Mouse (Mus musculus) embryonic facial prominence, embryonic 14.5 days (tissue): ENCODE measurements around the gene Msn. TPM values are rescaled to one million over a fixed set of nuclear protein-coding genes. Genes with fewer than 3 reads are reported as not detected.
A peak's percentile ranks its signal among the peaks of the same experiment; 100 is the strongest.

Source experiments
- ATAC-seq: fragments of 200-750 bp; cut with Nextera tagmentation; 2 replicates; pipeline ENCODE4 v1.8.0; 2017; ENCODE audit warnings: low read depth, moderate number of reproducible peaks, moderate TSS enrichment
- DNase-seq: peaks from one replicate; pipeline ENCODE4 v3.0.0-alpha.2; 2015; ENCODE audit warnings: low spot score
- H3K27ac ChIP-seq: fragments of 300-500 bp; sonication (generic); replicated peaks from 2 replicates; pipeline ENCODE4 v1.5.1; 2014; ENCODE audit warnings: low read depth, mild to moderate bottlenecking, low read length, moderate library complexity
- H3K27me3 ChIP-seq: fragments of 300-500 bp; sonication (generic); replicated peaks from 2 replicates; pipeline ENCODE4 v1.6.1; 2014; ENCODE audit warnings: low read length; ENCODE audit not compliant: control insufficient read depth, insufficient read depth
- H3K36me3 ChIP-seq: fragments of 300-500 bp; sonication (generic); 2 replicates; pipeline ENCODE4 v1.6.1; 2014; ENCODE audit warnings: low read length, mixed read lengths; ENCODE audit not compliant: control insufficient read depth, insufficient read depth
- H3K4me1 ChIP-seq: fragments of 300-500 bp; sonication (generic); 2 replicates; pipeline ENCODE4 v1.6.1; 2014; ENCODE audit warnings: antibody characterized with exemption, low read length; ENCODE audit not compliant: control insufficient read depth, insufficient read depth
- H3K4me2 ChIP-seq: fragments of 300-500 bp; sonication (generic); 2 replicates; pipeline ENCODE4 v1.6.1; 2014; ENCODE audit warnings: low read depth, mild to moderate bottlenecking, low read length, moderate library complexity, mixed read lengths
- H3K4me3 ChIP-seq: fragments of 300-500 bp; sonication (generic); 2 replicates; pipeline ENCODE4 v1.5.1; 2014; ENCODE audit warnings: low read depth, mild to moderate bottlenecking, low read length
- H3K9ac ChIP-seq: fragments of 300-500 bp; sonication (generic); 2 replicates; pipeline ENCODE4 v1.6.1; 2014; ENCODE audit warnings: low read depth, mild to moderate bottlenecking, low read length, moderate library complexity, mixed read lengths
- H3K9me3 ChIP-seq: fragments of 300-500 bp; sonication (generic); 2 replicates; pipeline ENCODE4 v1.6.1; 2016; ENCODE audit warnings: low read length; ENCODE audit not compliant: control insufficient read depth
- WGBS: fragments of 180-500 bp; shearing (Covaris S2); extraction: QIAGEN DNeasy Blood & Tissue Kit; methylation state at CpG from one replicate; pipeline ENCODE4 v1.1.7; 2014; 5-methylcytosine and 5-hydroxymethylcytosine counted together
- polyA plus RNA-seq: library from polyadenylated mRNA; unstranded; fragments of >200 nt; fragmentation: Nextera tagmentation; extraction: Ambion mirVana; gene quantifications from 2 replicates; pipeline ENCODE4 v1.2.1, GENCODE M21; 2014

The Msn gene
- polyA plus RNA-seq, 1 experiment from 2014 or later: 129 TPM

- H3K4me2 ChIP-seq: no peak overlapping the region
- no peak overlapping the region for H3K4me3 ChIP-seq
- no peak for ATAC-seq
- no peak for DNase-seq
- no peak overlapping the region for H3K9ac ChIP-seq
- no peaks in the 10 kb centered on the region for H3K36me3 ChIP-seq
- no peaks in the 10 kb centered on the region for H3K27me3 ChIP-seq
- no peak overlapping the region for H3K27ac ChIP-seq
- no peaks in the 10 kb centered on the region for H3K4me1 ChIP-seq
- no peaks in the 10 kb centered on the region for H3K9me3 ChIP-seq
Observed at GRCm38 (mm10) chrX:96113106-96113634, 17.3 kb downstream of the Msn start.

- H3K36me3 ChIP-seq: no peaks in the 10 kb centered on the region
- ATAC-seq (no peak), DNase-seq (no peak)
- no peak overlapping the region for H3K4me2 ChIP-seq
- H3K9me3 ChIP-seq: no peaks in the 10 kb centered on the region
- H3K9ac ChIP-seq: no peak overlapping the region
- H3K27ac ChIP-seq: no peak overlapping the region
- H3K27me3 ChIP-seq: no peaks in the 10 kb centered on the region
- H3K4me3 ChIP-seq: no peak overlapping the region
- H3K4me1 ChIP-seq: no peaks in the 10 kb centered on the region
Observed at GRCm38 (mm10) chrX:96115501-96115900, 19.7 kb downstream of the Msn start.

DNA sequence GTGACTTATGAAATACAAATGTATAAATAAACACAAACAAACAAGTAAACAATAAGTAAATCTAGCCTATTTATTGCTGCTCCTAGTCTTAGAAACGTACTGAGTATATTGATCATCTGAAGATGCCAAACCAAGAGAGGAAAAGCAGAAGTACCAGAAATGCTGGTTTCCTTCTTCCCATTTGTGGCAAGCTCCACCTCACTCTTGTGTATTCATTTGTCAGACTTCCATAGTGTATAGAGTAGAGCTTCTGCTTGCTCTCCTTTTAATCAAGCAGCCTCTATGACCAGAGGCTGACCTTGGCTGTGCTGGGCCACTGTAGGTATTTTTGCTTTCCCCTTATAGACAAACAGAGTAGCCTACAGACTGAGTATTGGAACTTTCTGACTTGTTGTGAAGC lies 21.5 kb downstream of the Msn start:
- no peak overlapping the region for H3K27ac ChIP-seq
- DNase-seq (no peak), ATAC-seq (no peak)
- no peaks in the 10 kb centered on the region for H3K36me3 ChIP-seq
- H3K4me1 ChIP-seq: no peaks in the 10 kb centered on the region
- no peaks in the 10 kb centered on the region; the same call in 1 of the 2 replicates for H3K27me3 ChIP-seq
- H3K9ac ChIP-seq: no peak overlapping the region
- 87% methylated on average over 1 of the region's 1 CpGs for WGBS
- H3K4me2 ChIP-seq: no peak overlapping the region
- H3K9me3 ChIP-seq: no peaks in the 10 kb centered on the region
- H3K4me3 ChIP-seq: no peak overlapping the region

GRCm38 (mm10) chrX:96119997-96120396 lies 24.2 kb downstream of the Msn start:
- WGBS: 57% methylated on average over 2 of the region's 2 CpGs
- Histone ChIP-seq H3K4me2 (no peak overlapping the region), H3K9ac (no peak overlapping the region), H3K27ac (no peak overlapping the region), H3K36me3 (no peaks in the 10 kb centered on the region), H3K4me1 (no peaks in the 10 kb centered on the region), H3K9me3 (no peaks in the 10 kb centered on the region), H3K4me3 (no peak overlapping the region), H3K27me3 (no peaks in the 10 kb centered on the region; the same call in 1 of the 2 replicates)
- no peak for DNase-seq
- no peak for ATAC-seq

GRCm38 (mm10) chrX:96121912-96122311 lies 26.1 kb downstream of the Msn start:
- Histone ChIP-seq H3K36me3 (no peaks in the 10 kb centered on the region), H3K4me1 (no peaks in the 10 kb centered on the region), H3K9ac (no peak overlapping the region), H3K9me3 (no peaks in the 10 kb centered on the region), H3K27ac (no peak overlapping the region), H3K4me2 (no peak overlapping the region), H3K27me3 (no peaks in the 10 kb centered on the region; the same call in none of the 2 replicates), H3K4me3 (no peak overlapping the region)
- ATAC-seq (no peak), DNase-seq (no peak)
- 68% methylated on average over 1 of the region's 1 CpGs for WGBS

- Histone ChIP-seq H3K4me2 (no peak overlapping the region), H3K27me3 (no peaks in the 10 kb centered on the region; the same call in none of the 2 replicates), H3K4me3 (no peak overlapping the region), H3K36me3 (no peaks in the 10 kb centered on the region), H3K4me1 (no peaks in the 10 kb centered on the region), H3K9me3 (no peaks in the 10 kb centered on the region), H3K9ac (no peak overlapping the region), H3K27ac (no peak overlapping the region)
- ATAC-seq: no peak
- no peak for DNase-seq
- WGBS: 76% methylated on average over 3 of the region's 3 CpGs
Observed at GRCm38 (mm10) chrX:96126803-96127202, 31.0 kb downstream of the Msn start.

- Histone ChIP-seq H3K9me3 (no peaks in the 10 kb centered on the region), H3K4me2 (no peak overlapping the region), H3K4me1 (no peaks in the 10 kb centered on the region), H3K27me3 (no peaks in the 10 kb centered on the region; the same call in 1 of the 2 replicates), H3K36me3 (no peaks in the 10 kb centered on the region), H3K27ac (no peak overlapping the region), H3K9ac (no peak overlapping the region), H3K4me3 (no peak overlapping the region)
- 39% methylated on average over 5 of the region's 5 CpGs for WGBS
- no peak for ATAC-seq
- DNase-seq: peak; percentile 28
Observed at GRCm38 (mm10) chrX:96130139-96130538, 34.3 kb downstream of the Msn start.

GRCm38 (mm10) chrX:96130663-96131062 lies 34.8 kb downstream of the Msn start:
- Histone ChIP-seq H3K27me3 (no peaks in the 10 kb centered on the region), H3K4me2 (no peak overlapping the region), H3K9me3 (no peaks in the 10 kb centered on the region), H3K27ac (no peak overlapping the region), H3K4me3 (no peak overlapping the region), H3K9ac (no peak overlapping the region), H3K4me1 (no peaks in the 10 kb centered on the region), H3K36me3 (no peaks in the 10 kb centered on the region)
- DNase-seq: no peak
- ATAC-seq: no peak
- WGBS: 62% methylated on average over 6 of the region's 6 CpGs

- Histone ChIP-seq H3K27ac (no peak overlapping the region), H3K27me3 (no peaks in the 10 kb centered on the region), H3K4me3 (no peak overlapping the region), H3K9ac (no peak overlapping the region), H3K4me2 (no peak overlapping the region), H3K9me3 (no peaks in the 10 kb centered on the region), H3K36me3 (no peaks in the 10 kb centered on the region), H3K4me1 (no peaks in the 10 kb centered on the region)
- 42% methylated on average over 2 of the region's 2 CpGs for whole genome bisulfite sequencing
- no peak for ATAC-seq
- peak; percentile 42 for DNase-seq
Observed at GRCm38 (mm10) chrX:96133260-96133659, 37.4 kb downstream of the Msn start.
